Mouse (Mus musculus): ENCODE results near the gene Lactbl1.

Gene Lactbl1

DNA sequence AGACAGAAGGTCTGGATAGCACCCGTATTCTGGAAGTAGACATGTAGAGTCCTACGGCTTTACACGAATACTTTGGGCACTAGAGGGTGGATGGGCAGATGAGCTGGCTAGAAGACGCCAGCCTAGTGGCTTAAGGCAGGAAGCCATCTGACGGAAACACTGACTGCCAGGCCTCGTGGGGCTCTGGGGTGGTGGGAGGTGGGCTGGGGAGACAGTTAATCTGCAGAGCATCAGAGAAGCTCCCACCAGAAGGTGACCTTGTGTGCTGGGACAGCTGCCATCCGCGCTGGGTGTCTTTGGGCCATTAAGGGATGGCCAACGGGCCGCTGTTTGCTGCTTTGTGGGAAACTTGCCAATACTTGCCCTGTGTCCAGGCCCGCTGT, 30.1 kb downstream of the Lactbl1 start:
- no peak for TF ChIP-seq GATA4 (IDR thresholded peaks at IDR 0.05; ENCODE audit: insufficient replicate concordance, low read length)

DNA sequence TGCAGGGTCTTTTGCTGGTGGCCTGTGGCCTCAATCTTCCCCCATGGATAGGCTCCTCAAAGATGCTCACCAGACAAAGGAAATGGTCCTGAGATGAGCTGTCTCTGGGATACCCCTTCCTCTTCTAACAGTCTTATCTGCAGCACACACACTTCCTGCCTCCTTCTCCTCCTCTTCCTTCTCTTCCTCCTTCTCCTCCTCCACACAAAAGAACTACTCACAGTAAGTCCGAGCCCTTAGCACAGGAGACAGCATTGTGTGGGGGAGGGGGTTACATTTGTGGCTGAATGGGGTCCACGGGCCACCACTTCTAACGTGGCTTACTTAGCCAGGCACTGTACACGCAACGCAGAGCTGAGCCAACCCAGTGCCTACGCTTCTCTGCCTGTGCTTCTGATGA, 30.6 kb downstream of the Lactbl1 start:
- TF ChIP-seq GATA4 (IDR thresholded peaks at IDR 0.05; ENCODE audit: insufficient replicate concordance, low read length) = no peak

DNA sequence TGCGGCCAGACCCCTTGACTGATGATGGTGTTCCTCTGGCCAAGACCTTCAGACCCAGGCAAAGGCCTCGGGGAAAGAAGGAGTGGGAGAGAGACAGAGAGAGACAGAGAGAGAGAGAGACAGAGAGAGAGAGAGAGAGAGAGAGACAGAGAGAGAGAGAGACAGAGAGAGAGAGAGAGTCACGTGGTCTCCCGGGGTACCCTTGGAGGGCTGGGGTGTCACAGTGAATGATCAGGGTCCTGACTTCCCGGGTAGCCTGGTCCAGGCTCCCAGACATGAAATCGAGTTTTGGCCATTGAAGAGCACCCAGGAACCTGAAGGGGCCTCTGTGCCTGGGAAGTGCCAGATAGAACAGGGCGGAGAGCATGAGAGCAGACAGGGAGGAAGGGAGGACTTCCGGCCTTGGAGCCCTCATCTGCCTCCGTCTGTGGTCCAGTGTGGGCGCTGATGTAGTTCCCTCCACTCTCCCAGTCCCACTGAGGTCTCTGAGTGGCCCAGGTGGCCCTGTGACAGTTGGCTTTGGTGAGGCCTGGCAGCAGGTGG, 31.3 kb downstream of the Lactbl1 start:
- no peak for TF ChIP-seq GATA4 (IDR thresholded peaks at IDR 0.05; ENCODE audit: insufficient replicate concordance, low read length)

DNA sequence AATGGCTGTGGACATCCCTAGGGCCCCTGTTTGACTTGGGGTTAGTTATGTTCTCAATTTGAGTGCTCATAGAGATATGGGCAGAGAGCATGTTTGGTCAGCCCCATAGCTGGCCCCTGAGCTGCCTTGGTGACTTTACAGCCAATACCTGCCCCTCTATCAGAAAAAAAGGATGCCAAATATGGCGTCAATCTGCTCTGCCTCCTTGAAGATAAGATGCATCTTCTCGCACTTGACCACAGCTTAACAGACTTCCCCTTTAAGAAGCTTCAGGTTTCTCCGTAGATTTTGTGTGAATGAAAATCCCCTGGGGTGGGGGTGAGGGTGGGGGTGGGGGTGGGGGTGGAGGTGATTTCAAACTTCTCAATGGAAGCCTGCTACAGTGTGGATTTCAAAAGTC, 35.5 kb downstream of the Lactbl1 start:
- no peak for TF ChIP-seq GATA4 (IDR thresholded peaks at IDR 0.05; ENCODE audit: insufficient replicate concordance, low read length)

DNA sequence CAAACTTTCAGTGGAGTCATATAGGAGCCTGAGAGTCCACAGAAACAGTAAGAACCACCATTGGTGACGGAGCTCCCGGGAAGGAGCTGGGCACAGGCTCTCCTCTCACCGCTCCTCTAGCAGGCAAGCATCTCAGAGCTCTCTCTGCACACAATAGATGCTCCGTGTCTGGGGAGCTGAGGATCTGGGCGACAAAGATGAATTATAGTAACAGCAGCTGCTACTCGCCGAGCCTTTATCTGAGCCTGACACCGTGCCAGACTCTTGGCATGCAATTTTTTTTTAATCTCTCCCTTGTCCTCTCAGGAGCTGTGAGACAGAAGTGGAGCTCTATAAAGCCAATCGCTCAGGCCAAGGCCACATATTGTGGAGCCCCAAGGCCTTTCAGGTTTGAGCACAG, 42.6 kb downstream of the Lactbl1 start:
- no peak for TF ChIP-seq GATA4 (IDR thresholded peaks at IDR 0.05; ENCODE audit: insufficient replicate concordance, low read length)

DNA sequence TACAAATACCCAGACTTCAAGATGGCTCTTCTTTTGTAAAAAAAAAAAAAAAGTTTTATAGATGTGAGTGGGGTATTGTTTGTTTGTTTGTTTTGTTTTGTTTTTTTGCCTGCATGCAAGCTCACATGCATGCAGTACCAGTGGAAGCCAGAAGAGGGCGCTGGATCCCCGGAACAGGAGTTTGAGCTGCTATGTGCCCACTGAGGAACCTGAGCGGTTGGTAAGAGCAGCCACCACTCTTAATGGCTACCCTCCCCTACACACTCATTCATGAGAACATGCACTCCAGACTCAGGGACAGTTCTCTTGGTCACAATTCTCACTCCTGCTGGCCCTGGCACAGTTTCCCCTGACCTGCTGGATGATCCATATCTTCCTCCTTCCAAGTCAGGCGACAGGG, 43.6 kb downstream of the Lactbl1 start:
- TF ChIP-seq GATA4 (IDR thresholded peaks at IDR 0.05; ENCODE audit: insufficient replicate concordance, low read length) = no peak

DNA sequence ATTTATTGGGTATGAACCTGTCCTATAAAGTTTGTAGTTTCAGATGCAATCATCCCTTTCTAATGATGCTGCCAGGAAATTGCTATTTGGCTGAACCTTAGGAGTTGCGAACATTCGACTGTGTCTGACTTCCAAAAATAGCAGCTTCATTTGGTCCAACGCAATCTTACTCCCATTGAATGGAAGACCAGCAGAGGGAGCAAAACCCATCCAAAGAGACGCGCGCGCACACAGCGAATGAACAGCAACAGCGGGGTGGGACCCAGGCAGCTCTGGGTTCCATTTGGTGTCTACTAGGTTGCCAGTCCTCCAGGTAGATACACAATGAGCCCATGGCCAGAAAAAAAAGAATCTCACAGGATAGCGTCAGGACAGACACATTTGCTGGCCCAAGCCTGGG, 45.3 kb downstream of the Lactbl1 start:
- no peak for TF ChIP-seq GATA4 (IDR thresholded peaks at IDR 0.05; ENCODE audit: insufficient replicate concordance, low read length)

DNA sequence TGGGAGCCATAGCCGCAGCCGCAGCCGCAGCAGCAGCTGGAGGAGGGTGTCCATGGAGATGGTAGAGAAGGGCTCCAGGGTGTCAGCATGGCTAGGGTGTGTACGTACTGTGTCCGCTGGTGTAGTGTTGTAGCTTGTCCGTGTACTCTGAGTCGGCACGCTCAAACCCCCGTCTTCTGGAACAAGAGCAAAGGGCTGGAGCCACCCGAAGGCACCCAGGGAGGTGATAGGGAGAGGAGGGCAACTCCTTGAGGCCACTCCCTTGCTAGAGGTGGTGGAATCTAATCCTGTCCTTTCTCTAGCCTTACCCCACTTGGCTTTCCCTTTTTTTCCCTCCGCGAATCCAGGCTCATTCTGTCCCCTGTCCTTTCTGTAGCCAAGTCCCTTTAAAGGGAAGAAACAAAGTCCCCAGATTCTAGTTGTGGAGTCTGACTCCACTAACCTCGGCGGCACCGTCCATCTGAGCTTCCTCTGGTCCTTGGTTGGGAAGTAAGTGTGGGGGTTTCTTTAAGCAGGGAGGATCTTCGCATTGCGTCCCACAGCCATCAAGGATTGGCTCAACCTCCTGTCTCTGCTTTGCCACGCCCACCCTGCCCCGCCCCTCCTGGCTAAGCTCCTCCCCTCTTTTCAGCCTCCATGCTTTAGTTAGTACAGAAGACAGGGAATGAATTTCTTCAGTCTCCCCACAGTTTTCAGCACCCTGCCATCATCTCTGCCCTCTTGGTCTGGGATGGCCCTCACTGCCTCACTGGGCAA, 50.1 kb downstream of the Lactbl1 start:
- no peak for TF ChIP-seq GATA4 (IDR thresholded peaks at IDR 0.05; ENCODE audit: insufficient replicate concordance, low read length)

DNA sequence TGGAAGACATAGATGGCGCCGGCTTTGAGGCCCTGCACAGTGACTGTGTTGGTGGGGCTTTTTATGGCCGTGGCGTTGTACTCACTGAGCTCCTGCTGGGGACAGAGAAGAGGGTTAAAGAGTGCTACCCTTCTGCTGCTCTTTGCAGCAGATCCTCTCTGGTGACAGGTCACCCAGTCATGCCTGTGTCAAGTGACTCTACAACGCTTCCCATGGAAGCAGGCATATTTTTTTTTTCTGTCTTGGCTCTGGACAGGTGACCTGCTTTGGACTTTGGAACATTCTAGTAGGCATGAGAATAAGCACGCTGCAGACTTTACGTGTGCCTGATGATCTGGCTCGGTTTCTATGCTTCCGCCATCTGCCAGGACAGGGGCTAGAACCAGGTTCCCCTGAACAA, 53.0 kb downstream of the Lactbl1 start:
- no peak for TF ChIP-seq GATA4 (IDR thresholded peaks at IDR 0.05; ENCODE audit: insufficient replicate concordance, low read length)

DNA sequence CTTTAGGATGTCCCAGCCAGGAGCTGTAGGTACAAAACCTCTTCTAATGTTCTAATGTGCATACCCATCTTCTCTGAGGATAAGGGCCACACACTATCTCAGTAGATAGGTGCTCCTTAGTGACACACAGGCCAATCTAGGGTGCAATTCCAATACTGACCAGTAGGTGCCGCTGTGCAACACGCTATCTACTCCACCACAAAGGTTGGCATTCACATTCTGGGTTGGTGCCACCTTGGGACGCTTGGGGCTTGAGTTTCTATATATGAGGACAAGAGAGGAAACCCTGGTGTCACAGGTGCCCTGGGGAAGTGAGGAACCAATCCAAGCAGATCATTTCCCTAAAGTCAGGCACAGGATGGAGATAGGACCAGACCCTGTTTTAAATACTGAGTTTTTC, 56.1 kb downstream of the Lactbl1 start:
- TF ChIP-seq GATA4 (IDR thresholded peaks at IDR 0.05; ENCODE audit: insufficient replicate concordance, low read length) = no peak

DNA sequence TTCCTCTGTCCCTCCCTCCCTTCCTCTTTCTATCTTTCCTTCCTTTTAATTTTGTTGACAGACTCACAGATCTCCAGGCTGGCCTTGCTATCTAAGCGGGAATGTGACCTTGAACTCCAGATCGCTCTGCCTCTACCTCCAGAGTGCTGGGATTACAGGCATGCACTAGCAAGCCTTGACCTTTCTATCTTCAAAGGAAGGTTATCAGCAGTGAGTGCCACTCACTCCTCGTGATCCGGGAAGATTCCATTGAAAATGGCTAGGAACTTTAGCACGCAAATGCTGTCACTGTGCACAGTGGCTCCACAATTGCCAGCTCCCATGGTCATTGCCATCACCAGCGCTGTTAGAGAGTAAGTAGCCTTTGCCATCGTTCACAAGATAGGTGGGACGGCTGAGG, 56.8 kb downstream of the Lactbl1 start:
- TF ChIP-seq GATA4 (IDR thresholded peaks at IDR 0.05; ENCODE audit: insufficient replicate concordance, low read length) = no peak

DNA sequence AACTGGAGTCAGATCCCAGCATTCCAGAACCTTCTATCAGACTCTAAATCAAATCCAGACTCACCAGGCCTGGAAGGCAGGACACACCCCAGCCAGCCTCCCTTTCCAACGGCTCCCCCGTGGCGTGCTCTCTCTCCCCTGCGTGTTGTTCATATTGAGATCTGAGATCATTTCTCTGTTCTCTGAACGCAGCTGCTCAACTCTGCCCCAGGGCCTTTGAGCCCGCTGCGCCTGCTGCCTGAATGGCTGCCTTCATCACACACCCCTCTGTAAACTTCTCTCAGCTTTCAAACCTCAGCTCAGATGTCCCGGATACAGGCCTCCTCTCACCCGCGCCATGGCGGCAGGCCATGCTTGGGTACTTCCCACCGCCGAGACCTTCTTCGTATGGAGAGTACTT, 58.2 kb downstream of the Lactbl1 start:
- no peak for TF ChIP-seq GATA4 (IDR thresholded peaks at IDR 0.05; ENCODE audit: insufficient replicate concordance, low read length)

DNA sequence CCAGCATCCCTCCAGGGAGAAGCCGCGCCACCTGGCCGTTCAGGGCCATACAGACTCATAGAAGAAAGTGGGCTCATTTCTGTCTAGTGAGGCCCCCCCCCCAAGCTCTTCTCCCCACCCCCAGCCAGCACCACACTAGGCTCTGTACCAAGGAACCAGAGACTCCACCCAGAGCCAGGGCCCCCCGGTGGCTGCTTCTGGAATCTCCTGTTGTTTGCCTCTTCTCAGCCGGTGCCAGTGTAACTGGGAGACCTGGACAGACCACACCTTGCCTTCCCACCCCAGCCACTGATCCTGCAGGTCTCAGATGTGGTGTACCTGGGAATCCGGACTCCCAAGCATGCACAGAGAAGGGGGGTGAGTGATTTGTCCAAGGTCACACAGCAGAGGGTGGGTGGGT, 62.1 kb downstream of the Lactbl1 start:
- TF ChIP-seq GATA4 (IDR thresholded peaks at IDR 0.05; ENCODE audit: insufficient replicate concordance, low read length) = no peak

DNA sequence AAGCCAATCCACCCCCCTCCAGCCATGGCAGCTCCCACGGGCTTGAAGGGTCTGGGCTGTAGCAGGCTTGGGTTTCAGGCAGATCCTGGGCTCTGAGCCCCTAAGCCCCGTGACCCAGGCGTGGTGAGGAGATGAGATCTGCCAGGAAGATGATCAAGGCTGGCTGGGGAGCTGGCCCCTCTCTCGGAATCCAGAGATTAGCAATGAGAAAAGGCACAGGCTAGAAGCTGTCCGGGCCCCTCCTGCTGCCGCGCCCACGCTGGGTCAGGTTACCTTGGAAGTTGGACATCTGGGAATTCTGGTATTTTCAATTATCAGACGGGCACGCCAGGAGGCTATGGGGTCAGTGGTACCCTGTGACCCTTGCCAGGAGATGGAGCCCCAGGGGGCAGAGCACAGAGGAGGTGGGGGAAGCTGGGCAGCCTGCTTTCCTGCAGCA, 63.0 kb downstream of the Lactbl1 start:
- no peak for TF ChIP-seq GATA4 (IDR thresholded peaks at IDR 0.05; ENCODE audit: insufficient replicate concordance, low read length)

DNA sequence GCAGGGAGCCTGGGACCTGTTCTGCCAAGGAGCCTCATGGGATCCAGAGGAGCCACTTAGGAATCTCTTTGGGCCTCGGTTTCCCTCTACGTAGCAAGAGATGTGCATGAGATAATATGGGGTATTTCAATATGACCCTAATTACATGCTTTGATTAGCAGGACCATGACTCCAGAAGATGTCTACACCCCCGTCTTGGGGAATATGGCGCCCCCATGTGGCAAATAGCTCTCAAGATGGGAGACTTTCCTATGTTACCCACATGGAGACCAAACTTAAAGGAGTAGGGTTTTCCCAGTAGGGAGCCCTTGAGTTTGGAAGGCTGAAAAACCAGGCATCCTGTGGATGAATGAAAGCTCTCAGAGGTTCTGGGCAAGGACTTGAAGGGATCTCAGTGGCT, 65.7 kb downstream of the Lactbl1 start:
- no peak for TF ChIP-seq GATA4 (IDR thresholded peaks at IDR 0.05; ENCODE audit: insufficient replicate concordance, low read length)

All from liver, adult (tissue).